Mouse (Mus musculus): ENCODE results near the gene Prokr2.

Prokr2 gene

DNA sequence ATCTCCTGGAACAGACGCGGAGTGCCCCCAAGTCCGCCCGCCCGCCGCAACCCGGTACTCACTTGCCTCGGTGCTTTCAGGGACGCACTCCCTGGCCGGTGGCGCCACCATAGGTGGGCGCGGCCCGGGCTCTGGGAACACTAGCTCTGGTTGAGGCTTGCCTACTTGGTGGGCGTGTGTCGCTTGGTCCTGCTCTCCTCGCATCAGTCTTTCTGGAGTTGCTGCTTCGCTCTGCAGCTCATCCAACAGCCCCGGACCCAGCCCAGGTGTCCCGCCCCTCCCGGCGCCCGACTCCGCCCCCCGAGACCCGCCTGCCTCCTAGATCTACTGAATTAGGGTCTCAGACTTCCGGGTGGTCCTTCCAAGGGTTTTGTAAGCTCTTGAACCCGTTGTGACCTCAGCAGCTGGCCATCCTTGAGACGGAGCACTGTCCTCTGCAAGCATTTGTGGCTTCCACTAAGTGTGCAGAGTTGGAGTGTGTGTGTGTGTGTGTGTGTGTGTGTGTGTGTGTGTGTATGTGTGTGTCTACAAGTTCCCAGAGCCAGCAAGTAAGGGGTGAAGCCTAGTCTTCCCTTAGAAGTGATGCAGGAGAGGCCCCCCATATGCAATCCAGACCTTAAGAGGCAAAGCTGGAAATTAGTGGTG lies at the start of gene Prokr2:
Gene Prokr2, minus strand, starts transcription at position 254 of the 645 bp plus-strand sequence.
- no peak for DNase-seq (ENCODE audit: low read depth)

- DNase-seq (ENCODE audit: low read depth), result no peak
Measured at GRCm38 (mm10) chr2:132427160-132427941, 42.1 kb upstream of the Prokr2 start.

DNA sequence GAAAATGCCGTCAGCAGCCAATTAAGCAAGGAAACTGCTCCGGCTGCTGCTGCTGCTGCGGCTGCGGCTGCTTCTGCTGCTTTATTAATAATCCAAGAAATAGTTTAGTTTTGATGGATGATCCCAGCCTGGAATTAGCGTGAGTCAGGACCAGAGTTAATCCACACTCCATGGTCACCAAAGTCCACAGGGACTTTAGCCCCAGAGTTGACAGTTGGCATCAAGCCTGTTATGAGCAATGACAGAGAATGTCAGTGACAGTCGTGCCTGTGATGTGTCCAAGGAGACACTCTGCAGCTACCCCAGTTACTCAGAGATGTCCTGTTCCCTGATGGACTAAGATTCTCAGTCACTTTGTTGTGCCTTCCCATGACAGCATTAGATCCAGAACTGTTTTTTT lies 40.3 kb upstream of the Prokr2 start:
- no peak for DNase-seq (ENCODE audit: low read depth)

- no peak for DNase-seq (ENCODE audit: low read depth)
Measured at GRCm38 (mm10) chr2:132423411-132424047, 38.3 kb upstream of the Prokr2 start.

DNA sequence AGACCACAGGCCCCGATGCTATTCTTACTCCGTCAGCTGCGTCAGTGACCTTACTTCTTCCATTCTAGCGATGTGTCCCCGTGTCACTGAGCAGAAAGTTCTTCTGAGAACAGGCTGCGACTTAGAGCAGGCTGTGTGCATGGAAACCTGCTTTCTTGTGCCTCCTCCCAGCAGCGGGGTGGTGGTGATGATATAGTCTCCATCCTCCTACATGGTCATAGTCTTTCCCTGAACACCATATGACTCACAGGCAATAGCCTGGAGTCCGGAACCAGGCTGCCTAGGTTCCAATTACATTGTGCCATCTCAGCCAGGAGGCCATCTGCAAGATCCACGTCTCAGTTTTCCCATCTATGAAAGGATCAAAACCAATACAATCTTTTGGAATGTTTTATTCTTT lies 37.6 kb upstream of the Prokr2 start:
- DNase-seq (ENCODE audit: low read depth), result no peak

GRCm38 (mm10) chr2:132418414-132418813 lies 33.2 kb upstream of the Prokr2 start:
- no peak for DNase-seq (ENCODE audit: low read depth)

- no peak for DNase-seq (ENCODE audit: low read depth)
Measured at GRCm38 (mm10) chr2:132410126-132410525, 24.9 kb upstream of the Prokr2 start.

DNA sequence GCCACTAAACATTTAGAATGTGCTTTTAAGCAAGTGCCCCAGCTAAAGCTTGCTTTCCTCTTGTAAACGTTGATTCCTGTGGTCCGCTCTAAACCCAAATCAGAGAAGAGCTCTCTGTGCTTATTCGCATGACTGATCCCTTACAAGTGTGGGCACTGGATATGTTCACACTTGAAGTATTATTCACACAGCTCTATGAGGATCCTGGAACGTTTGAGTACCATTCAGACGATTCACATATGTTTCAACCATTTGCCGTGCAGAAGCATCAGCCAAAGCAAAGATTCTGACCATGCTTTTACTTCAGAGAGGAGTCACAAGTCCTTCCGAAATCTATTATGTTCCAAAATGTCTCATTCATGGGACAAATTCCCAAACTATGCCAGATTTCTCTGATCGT lies 12.9 kb upstream of the Prokr2 start:
- no peak for DNase-seq (ENCODE audit: low read depth)

GRCm38 (mm10) chr2:132395753-132396152 lies 10.5 kb upstream of the Prokr2 start:
- no peak for DNase-seq (ENCODE audit: low read depth)

- no peak for DNase-seq (ENCODE audit: low read depth)
Measured at GRCm38 (mm10) chr2:132390607-132391160, 5.4 kb upstream of the Prokr2 start.

DNA sequence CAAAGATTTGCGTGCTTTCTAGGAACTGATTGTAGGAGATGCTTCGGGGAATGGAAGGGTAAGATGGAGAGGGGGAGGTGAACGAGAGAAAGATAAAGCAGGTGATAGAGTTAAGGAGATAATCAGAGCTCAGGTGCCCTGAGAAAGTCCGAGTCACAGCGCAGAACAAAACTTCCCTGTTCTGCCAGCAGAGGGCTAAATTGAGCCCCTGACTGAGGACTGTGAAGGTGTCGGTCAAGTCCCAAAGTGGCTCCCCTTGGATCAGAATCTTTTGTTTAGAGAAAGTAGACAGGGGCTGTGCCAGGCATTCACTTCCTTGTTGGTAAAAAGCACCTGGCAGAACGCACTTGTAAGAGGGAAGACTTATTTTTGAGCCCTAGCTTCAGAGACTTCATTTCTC lies 4.3 kb upstream of the Prokr2 start:
- DNase-seq (ENCODE audit: low read depth), result peak; percentile 33

- DNase-seq (ENCODE audit: low read depth), result no peak
Measured at GRCm38 (mm10) chr2:132384511-132385193, 595 bp downstream of the Prokr2 start.

GRCm38 (mm10) chr2:132382308-132382707 lies 2.9 kb downstream of the Prokr2 start:
- DNase-seq (ENCODE audit: low read depth), result no peak

DNA sequence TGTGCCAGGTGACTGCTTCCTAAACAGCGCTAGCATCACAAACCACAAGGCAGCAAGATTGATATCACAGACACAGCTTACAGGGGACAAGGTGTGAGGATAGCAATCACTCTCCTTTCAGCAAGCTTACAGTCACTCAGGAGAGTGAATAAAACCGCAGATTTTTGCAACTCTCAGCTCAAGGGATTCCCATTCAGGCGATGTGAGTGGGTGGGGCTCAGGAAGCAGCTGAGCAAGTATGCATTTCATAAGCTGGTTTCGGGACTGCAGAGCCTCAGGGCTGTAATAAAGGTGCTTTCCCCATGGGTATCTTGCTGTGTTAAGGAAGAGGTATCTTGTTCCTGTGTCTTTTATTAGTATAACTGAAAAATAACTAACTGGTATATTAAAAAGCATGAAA lies 5.6 kb downstream of the Prokr2 start:
- peak; percentile 4 for DNase-seq (ENCODE audit: low read depth)

DNA sequence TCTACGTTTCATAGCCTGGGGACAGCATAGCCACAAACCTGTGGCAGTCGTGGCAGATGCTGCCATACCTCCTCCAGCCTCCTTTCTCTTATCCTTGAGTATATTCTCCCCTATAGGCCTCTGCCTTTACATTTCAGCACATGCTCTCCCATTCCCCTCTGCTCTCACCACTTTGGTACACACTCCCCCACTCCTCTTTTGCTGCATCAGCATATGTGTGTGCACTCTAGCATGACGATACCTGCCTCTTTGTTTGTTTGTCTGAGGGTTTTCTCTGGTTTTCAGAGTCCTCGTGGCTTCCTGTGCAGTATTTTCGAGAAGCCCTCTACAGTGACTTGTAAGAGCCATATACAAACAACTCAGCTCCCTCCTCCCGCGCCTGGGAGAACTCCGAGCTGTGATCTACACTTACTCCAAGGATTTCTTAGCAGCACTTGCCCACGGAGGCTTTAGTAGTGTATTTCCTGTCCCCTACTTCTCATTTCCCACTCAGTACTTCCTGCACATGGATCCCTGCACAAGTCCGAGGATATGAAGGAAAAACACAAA lies 6.6 kb downstream of the Prokr2 start:
- no peak for DNase-seq (ENCODE audit: low read depth)

GRCm38 (mm10) chr2:132377436-132377835 lies 7.8 kb downstream of the Prokr2 start:
- peak; percentile 78 for DNase-seq (ENCODE audit: low read depth)

DNA sequence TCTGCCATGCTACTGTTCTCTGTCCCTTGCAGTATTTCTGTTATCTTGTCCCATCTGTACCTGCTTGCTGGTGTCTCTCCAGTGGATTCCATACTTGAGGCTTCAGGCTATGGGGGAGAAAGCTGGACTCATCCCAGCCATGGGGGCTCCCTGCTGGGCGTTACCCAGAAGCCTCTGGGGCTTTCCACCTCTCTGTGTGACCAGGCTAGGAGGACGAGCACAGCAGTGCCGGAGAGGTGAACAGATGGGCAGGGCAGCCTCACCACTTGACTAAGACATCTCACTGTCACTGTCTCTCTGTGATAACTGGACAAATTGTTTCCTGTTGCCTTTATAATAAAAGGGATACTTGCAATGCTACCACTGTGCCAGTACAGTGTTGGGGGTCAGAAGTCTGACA lies 9.5 kb downstream of the Prokr2 start:
- no peak for DNase-seq (ENCODE audit: low read depth)

- DNase-seq (ENCODE audit: low read depth), result no peak
Measured at GRCm38 (mm10) chr2:132375135-132375534, 10.1 kb downstream of the Prokr2 start.

DNA sequence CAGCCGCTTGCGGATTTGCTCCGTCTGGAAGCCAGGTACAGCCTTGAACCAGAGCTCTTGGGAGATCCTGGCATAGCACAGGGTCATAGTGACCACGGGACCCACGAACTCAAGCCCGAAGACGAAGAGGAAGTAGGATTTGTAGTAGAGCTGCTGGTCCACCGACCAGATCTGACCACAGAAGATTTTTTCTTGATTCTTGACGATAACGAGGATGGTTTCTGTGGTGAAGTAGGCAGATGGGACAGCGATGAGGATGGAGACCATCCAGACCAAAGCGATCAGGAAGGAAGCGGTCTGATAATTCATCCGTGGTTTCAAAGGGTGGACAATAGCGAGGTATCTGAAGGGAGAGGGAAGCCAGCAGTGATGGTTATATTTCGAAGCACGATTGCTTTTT lies 11.5 kb downstream of the Prokr2 start:
- DNase-seq (ENCODE audit: low read depth), result no peak

DNA sequence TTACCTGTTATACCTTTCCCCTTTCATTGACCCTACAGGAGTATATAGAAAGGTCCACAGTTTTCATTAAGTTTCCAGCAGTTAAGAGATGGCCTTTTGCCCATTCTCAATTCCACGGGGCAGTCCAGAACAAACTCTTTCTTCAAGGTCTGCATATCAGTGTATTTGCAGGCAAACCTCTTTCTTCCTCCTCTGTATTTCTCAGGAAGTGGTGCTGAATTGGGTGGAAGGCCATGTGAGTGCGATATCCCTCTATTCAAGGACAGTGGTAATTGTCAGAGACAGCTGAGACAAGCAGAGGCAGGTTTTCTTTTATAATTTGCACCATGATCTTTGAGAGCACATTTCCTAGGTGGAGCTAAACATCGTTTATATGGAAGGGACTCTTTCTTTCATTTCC lies 16.8 kb downstream of the Prokr2 start:
- no peak for DNase-seq (ENCODE audit: low read depth)

- DNase-seq (ENCODE audit: low read depth), result no peak
Measured at GRCm38 (mm10) chr2:132343846-132344245, 41.4 kb downstream of the Prokr2 start.

DNA sequence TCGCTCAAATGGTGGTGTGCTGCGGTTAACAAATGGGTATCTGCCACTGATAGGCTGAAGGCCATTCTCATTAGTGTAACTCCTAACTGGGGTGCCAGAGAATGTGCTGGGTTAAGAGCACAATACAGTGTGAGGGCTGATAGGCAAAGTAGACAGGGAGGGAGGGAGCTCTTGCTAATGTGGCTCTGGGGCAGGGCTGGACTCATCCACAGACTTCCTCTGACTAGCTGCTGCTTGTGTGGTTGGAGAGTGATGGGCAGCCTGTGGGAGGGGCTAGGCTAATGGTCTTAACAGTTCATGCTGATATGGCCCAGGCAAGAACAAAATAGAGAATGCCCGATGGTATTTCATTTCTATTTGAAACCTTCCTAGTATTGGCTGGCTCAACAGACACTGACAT lies 44.0 kb downstream of the Prokr2 start:
- no peak for DNase-seq (ENCODE audit: low read depth)

All from NIH3T3 (cell line).